Mouse (Mus musculus) heart, adult 18-20 months (tissue): ENCODE data around the gene Nufip1. TPM values are rescaled to one million over a fixed set of nuclear protein-coding genes. Genes with fewer than 3 reads are reported as not detected.
"Not testable (repeated sequence)": the region's sequence is repeated elsewhere in the genome, so short reads cannot be mapped to it uniquely, and the experiment has no call there.

Experiments used
- DNase-seq, 2 experiments: peaks; one replicate each; pipeline ENCODE4 v3.0.0; 2021 to 2022; ENCODE audit warnings: mixed read lengths in 1 of 2
- total RNA-seq, 2 experiments: library from RNA; stranded (reverse); gene quantifications; 2 replicates each; pipeline ENCODE4 v1.2.3; 2021

Gene Nufip1
- total RNA-seq, 2 experiments from 2014 or later, result 3.3 to 3.7 TPM

GRCm38 (mm10) chr14:76145248-76145647, 34.6 kb downstream of the Nufip1 start:
- DNase-seq, result no peak

- no peak for DNase-seq
These were observed 35.2 kb downstream of the Nufip1 start for GRCm38 (mm10) chr14:76145868-76146267.

GRCm38 (mm10) chr14:76147061-76147460, 36.4 kb downstream of the Nufip1 start:
- no peak for DNase-seq

GRCm38 (mm10) chr14:76148294-76148693, 37.6 kb downstream of the Nufip1 start:
- no peak for DNase-seq

- DNase-seq, result peak; percentile 93 to 95
These were observed 39.0 kb downstream of the Nufip1 start for GRCm38 (mm10) chr14:76149531-76150179.

- no peak for DNase-seq
These were observed 39.8 kb downstream of the Nufip1 start for GRCm38 (mm10) chr14:76150499-76150898.

GRCm38 (mm10) chr14:76151011-76151410, 40.3 kb downstream of the Nufip1 start:
- no peak for DNase-seq

GRCm38 (mm10) chr14:76151820-76152161, 41.1 kb downstream of the Nufip1 start:
- DNase-seq, result no peak

- peak; percentile 95 to 99 for DNase-seq
These were observed 41.7 kb downstream of the Nufip1 start for GRCm38 (mm10) chr14:76152162-76153002.

- DNase-seq, result peak; percentile 33 to 44
These were observed 42.4 kb downstream of the Nufip1 start for GRCm38 (mm10) chr14:76153003-76153675.

- no peak for DNase-seq
These were observed 43.1 kb downstream of the Nufip1 start for GRCm38 (mm10) chr14:76153828-76154227.

GRCm38 (mm10) chr14:76158192-76158785, 47.6 kb downstream of the Nufip1 start:
- DNase-seq, result no peak

- not testable (repeated sequence) for DNase-seq
These were observed 49.9 kb downstream of the Nufip1 start for GRCm38 (mm10) chr14:76160580-76160979.

- no peak for DNase-seq
These were observed 53.5 kb downstream of the Nufip1 start for GRCm38 (mm10) chr14:76164236-76164635.

GRCm38 (mm10) chr14:76164904-76165755, 54.4 kb downstream of the Nufip1 start:
- DNase-seq, result peak; percentile 13 to 28

GRCm38 (mm10) chr14:76169876-76170466, 59.3 kb downstream of the Nufip1 start:
- peak in 1 of 2 experiments; percentile 40 for DNase-seq

GRCm38 (mm10) chr14:76171285-76171684, 60.6 kb downstream of the Nufip1 start:
- no peak for DNase-seq

- DNase-seq, result no peak
These were observed 63.6 kb downstream of the Nufip1 start for GRCm38 (mm10) chr14:76174328-76174727.

- no peak for DNase-seq
These were observed 65.1 kb downstream of the Nufip1 start for GRCm38 (mm10) chr14:76175808-76176207.

GRCm38 (mm10) chr14:76177230-76177629, 66.5 kb downstream of the Nufip1 start:
- no peak for DNase-seq

GRCm38 (mm10) chr14:76178447-76178846, 67.8 kb downstream of the Nufip1 start:
- DNase-seq, result no peak
